Mouse (Mus musculus) liver, embryonic 16.5 days (tissue): ENCODE data around the gene Sp2. TPM values are rescaled to one million over a fixed set of nuclear protein-coding genes. Genes with fewer than 3 reads are reported as not detected.
A peak's percentile ranks its signal among the peaks of the same experiment; 100 is the strongest.

Experiments
- ATAC-seq: fragments of 200-750 bp; cut with Nextera tagmentation; 2 replicates; pipeline ENCODE4 v1.8.0; 2017; ENCODE audit warnings: low read depth, mild to moderate bottlenecking, moderate number of reproducible peaks, moderate library complexity
- H3K27ac ChIP-seq: fragments of 300-500 bp; sonication (generic); 2 replicates; pipeline ENCODE4 v1.5.1; 2014; ENCODE audit warnings: mild to moderate bottlenecking, low read length
- H3K27me3 ChIP-seq: fragments of 300-500 bp; sonication (generic); 2 replicates; pipeline ENCODE4 v1.6.1; 2014; ENCODE audit warnings: low read depth, low read length, mixed read lengths; ENCODE audit not compliant: control insufficient read depth, insufficient read depth
- H3K36me3 ChIP-seq: fragments of 300-500 bp; sonication (generic); 2 replicates; pipeline ENCODE4 v1.6.1; 2014; ENCODE audit warnings: mild to moderate bottlenecking; ENCODE audit not compliant: control insufficient read depth, insufficient read depth
- H3K4me1 ChIP-seq: fragments of 300-500 bp; sonication (generic); 2 replicates; pipeline ENCODE4 v1.6.1; 2014; ENCODE audit warnings: low read depth, low read length, mixed read lengths; ENCODE audit not compliant: control insufficient read depth
- H3K4me2 ChIP-seq: fragments of 300-500 bp; sonication (generic); 2 replicates; pipeline ENCODE4 v1.6.1; 2014; ENCODE audit warnings: low read depth, low read length, mixed read lengths
- H3K4me3 ChIP-seq: fragments of 300-500 bp; sonication (generic); 2 replicates; pipeline ENCODE4 v1.5.1; 2014; ENCODE audit warnings: low read depth, mild to moderate bottlenecking, low read length
- H3K9ac ChIP-seq: fragments of 300-500 bp; sonication (generic); 2 replicates; pipeline ENCODE4 v1.6.1; 2014; ENCODE audit warnings: low read depth, low read length
- H3K9me3 ChIP-seq: fragments of 300-500 bp; sonication (generic); replicated peaks from 2 replicates; pipeline ENCODE4 v1.6.1; 2016; ENCODE audit warnings: low read length; ENCODE audit not compliant: control insufficient read depth
- WGBS: fragments of 180-500 bp; shearing (Covaris S2); extraction: QIAGEN DNeasy Blood & Tissue Kit; methylation state at CpG from one replicate; pipeline ENCODE4 v1.1.7; 2014; ENCODE audit not compliant: insufficient replicate concordance; 5-methylcytosine and 5-hydroxymethylcytosine counted together
- polyA plus RNA-seq: library from polyadenylated mRNA; unstranded; fragments of >200 nt; fragmentation: Nextera tagmentation; extraction: Ambion mirVana; gene quantifications from 2 replicates; pipeline ENCODE4 v1.2.1, GENCODE M21; 2015

Gene Sp2
- polyA plus RNA-seq, 1 experiment from 2014 or later: 18.6 TPM

DNA sequence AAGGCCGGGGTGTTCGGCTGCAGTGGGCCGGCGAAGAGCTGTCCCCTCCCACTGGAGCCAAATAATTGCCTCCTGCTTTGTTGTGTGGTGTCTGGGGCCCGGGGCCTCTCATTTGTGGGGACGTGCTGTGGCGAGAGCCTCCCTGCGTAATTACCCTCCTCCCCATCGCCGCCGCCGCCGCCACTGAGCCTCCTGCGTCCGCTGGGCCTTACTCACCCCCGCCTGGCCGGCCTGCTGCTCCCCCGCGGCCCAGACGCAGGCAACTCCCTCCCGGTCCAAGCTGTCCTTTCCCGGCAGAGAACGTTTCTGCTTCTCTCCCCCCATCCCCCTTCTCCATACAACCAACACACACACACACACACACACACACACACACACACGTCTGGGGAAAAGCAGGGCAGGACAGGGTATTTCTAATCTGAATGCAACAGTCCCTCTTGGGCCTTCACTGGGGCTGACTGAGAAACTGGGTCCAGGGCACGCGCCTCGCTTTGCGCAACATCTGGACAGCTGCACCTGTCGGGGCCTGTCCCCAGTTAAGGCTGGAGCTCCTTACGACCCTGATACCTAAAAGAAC is 14.7 kb upstream of the Sp2 start:
- Histone ChIP-seq H3K27ac (no peak overlapping the region), H3K9ac (no peak overlapping the region), H3K4me1 (no peaks in the 10 kb centered on the region), H3K27me3 (peaks cover 35% of the 10 kb centered on the region), H3K4me3 (peak overlapping the region; percentile 34), H3K9me3 (no peaks in the 10 kb centered on the region), H3K4me2 (peak overlapping the region; percentile 44), H3K36me3 (no peaks in the 10 kb centered on the region)
- WGBS: 8% methylated on average over 30 of the region's 30 CpGs
- peak; percentile 66 for ATAC-seq

- no peak for ATAC-seq
- no peak overlapping the region for H3K9ac ChIP-seq
- no peaks in the 10 kb centered on the region for H3K4me1 ChIP-seq
- H3K27me3 ChIP-seq: peaks cover 35% of the 10 kb centered on the region
- no peaks in the 10 kb centered on the region for H3K36me3 ChIP-seq
- H3K4me2 ChIP-seq: peak overlapping the region; percentile 44
- H3K9me3 ChIP-seq: no peaks in the 10 kb centered on the region
- 22% methylated on average over 17 of the region's 17 CpGs for WGBS
- no peak overlapping the region for H3K27ac ChIP-seq
- H3K4me3 ChIP-seq: peak overlapping the region; percentile 34
Measured at GRCm38 (mm10) chr11:96996773-96997379, 14.1 kb upstream of the Sp2 start.

DNA sequence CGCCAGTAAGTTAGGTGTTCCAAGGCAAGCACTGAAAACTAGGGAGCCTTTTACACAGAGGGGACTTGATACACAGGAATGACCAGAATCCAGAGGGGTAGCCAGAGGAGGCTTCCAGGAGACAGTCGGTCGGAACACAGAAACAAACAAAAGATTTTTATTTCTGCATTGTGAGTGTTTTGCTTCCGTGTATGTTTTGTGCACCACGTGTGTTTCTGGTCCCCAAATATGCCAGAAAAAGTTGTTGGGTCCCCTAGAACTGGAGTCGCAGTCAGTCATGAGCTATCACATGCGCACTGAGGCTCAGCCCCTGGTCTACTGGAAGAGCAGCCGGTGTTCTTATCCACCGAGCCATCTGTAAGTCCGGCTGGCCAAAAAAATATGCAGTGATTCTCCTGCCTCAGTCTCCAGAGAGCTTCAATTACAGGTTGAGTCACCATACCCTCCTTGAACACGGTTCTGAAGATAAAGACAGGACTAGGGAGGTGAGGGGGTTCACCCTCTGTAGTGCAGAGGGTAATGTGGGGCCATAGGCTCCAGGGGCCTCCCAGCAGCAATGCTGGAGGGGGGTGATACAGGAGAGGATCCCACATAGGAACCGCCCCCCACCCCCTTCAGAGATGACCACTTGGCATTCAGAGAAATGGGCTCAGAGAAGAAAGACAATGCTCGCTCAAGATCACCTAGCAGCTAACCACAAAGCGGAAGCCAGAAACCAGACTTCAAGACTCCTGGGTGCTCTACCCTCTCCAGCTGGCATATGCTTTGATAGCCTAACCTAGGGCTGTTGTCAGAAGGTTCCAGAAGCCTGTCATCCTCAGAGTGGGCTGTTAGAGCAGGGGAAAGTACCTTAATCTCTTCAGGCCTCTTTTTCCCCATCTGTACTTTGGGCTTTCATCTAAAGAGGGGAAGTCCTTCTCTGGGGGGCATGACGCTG is 13.3 kb upstream of the Sp2 start:
- WGBS: 37% methylated on average over 15 of the region's 15 CpGs
- Histone ChIP-seq H3K36me3 (no peaks in the 10 kb centered on the region), H3K27me3 (peaks cover 35% of the 10 kb centered on the region), H3K4me3 (no peak overlapping the region), H3K9me3 (no peaks in the 10 kb centered on the region), H3K4me2 (no peak overlapping the region), H3K4me1 (no peaks in the 10 kb centered on the region), H3K27ac (no peak overlapping the region), H3K9ac (no peak overlapping the region)
- no peak for ATAC-seq

DNA sequence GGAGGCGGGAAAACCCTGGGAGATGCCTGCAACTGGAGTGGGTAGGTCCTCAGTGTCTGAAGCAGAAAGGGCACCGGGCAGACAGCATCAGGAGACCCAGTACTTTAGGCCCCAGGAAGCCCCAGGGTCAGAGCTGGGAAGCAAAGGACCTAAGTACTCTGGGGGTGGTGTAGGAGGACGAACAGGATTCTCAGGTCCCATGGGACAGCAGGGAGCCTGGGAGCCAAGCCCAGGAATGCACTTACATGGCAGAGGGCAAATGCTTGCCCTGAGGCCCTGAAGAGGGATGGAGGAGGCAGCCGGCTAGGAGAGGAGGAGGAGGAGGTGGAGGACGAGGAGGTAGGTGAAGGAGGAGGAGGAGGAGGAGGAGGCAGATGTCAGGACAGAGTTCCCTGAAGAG is 12.3 kb upstream of the Sp2 start:
- no peak overlapping the region for H3K9ac ChIP-seq
- H3K9me3 ChIP-seq: no peaks in the 10 kb centered on the region
- H3K27ac ChIP-seq: no peak overlapping the region
- WGBS: 34% methylated on average over 5 of the region's 5 CpGs
- no peak overlapping the region for H3K4me3 ChIP-seq
- H3K36me3 ChIP-seq: no peaks in the 10 kb centered on the region
- H3K4me2 ChIP-seq: no peak overlapping the region
- ATAC-seq: no peak
- H3K4me1 ChIP-seq: no peaks in the 10 kb centered on the region
- H3K27me3 ChIP-seq: peaks cover 32% of the 10 kb centered on the region

DNA sequence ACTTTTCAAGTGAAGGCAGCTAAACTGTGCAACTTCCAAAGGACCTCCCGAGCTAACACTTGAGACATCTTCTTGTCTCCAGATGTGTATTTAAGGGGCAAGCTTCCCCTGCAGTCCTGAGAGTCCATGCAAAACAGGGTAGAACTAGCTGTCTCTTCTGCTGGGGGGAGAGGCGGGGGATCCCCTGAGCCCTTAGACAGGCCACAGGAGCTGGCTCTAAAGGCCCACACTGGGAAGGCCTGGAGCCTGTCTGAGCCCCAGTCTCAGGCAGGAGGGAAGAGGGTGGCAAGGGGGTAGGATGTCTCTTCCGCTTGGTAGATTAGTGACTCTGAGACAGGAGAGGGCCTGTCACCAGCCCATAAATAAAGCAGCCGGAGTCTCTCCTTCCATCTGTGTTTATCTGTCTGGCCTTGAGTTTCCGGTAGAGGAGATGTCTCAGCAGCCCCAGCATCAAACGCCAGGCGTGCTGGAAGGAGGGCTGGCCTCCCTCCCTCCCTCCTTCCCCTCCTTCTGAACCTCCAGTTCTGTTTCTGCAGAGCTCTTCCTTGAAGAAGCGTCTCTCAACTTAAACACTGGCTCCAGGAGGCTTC is 10.1 kb upstream of the Sp2 start:
- Histone ChIP-seq H3K27me3 (peaks cover 29% of the 10 kb centered on the region), H3K4me1 (no peaks in the 10 kb centered on the region), H3K4me3 (no peak overlapping the region), H3K4me2 (no peak overlapping the region), H3K36me3 (no peaks in the 10 kb centered on the region), H3K9ac (no peak overlapping the region), H3K9me3 (no peaks in the 10 kb centered on the region), H3K27ac (no peak overlapping the region)
- 18% methylated on average over 8 of the region's 8 CpGs for WGBS
- ATAC-seq: no peak

- no peak overlapping the region for H3K27ac ChIP-seq
Measured at GRCm38 (mm10) chr11:96991501-96991900, 8.7 kb upstream of the Sp2 start.

DNA sequence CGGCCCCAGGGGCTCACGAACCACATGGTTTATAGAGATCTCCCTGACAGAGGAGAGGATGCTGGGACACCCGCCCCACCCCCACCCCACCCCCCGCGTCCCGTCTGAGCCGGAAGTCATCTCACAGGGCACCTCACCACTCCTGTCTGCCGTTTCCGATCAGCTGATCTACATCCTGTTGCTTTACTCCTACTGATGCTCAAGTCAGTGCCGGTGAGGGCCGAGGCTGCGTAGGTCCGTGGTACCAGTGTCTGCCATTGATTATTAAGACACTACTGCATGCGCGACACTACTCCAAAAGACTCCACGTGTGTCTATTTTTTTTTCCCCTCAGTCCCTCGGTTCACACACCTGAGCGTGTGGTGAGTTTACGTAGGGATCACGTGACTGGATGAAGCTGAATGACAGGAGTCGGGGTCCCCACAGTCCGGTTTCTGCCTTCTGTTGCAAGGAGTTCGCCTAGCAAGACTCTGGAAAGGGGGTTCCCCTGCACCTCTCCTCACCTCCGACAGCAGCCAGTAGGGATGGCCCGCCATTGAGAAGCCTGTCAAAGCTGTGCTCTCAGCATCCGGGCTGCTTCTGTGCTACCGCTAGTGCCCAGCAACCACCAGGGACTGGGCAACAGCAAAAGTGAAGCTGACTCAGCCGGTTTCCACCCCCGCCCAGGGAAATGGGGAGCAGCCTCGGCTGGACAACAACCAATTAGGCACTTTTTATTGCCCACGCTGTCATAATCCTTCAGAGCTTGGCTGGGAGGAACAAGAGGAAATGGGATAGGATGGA is 5.3 kb upstream of the Sp2 start:
- 5% methylated on average over 31 of the region's 31 CpGs for WGBS
- peaks cover 2% of the 10 kb centered on the region; the same call in 1 of the 2 replicates for H3K4me1 ChIP-seq
- ATAC-seq: peak; percentile 28; the same call in 1 of the 2 replicates
- H3K4me3 ChIP-seq: no peak overlapping the region
- H3K4me2 ChIP-seq: 0 out of 2 replicates have a peak overlapping the region, but pooled peaks have one; percentile 2
- H3K27me3 ChIP-seq: peaks cover 27% of the 10 kb centered on the region
- H3K9me3 ChIP-seq: no peaks in the 10 kb centered on the region
- no peak overlapping the region for H3K9ac ChIP-seq
- no peaks in the 10 kb centered on the region for H3K36me3 ChIP-seq
- H3K27ac ChIP-seq: no peak overlapping the region

More at GRCm38 (mm10) chr11:96991501-96991900, 8.7 kb upstream of the Sp2 start:
- 53% methylated on average over 5 of the region's 5 CpGs for WGBS
- Histone ChIP-seq H3K27me3 (peaks cover 27% of the 10 kb centered on the region), H3K9me3 (no peaks in the 10 kb centered on the region), H3K4me2 (no peak overlapping the region), H3K36me3 (no peaks in the 10 kb centered on the region), H3K4me3 (no peak overlapping the region), H3K9ac (no peak overlapping the region), H3K4me1 (peaks cover 2% of the 10 kb centered on the region; the same call in 1 of the 2 replicates)
- no peak for ATAC-seq

GRCm38 (mm10) chr11:96986463-96986862 is 3.7 kb upstream of the Sp2 start:
- 45% methylated on average over 3 of the region's 3 CpGs for WGBS
- no peaks in the 10 kb centered on the region for H3K9me3 ChIP-seq

More at GRCm38 (mm10) chr11:96986463-96986862, 3.7 kb upstream of the Sp2 start:
- Histone ChIP-seq H3K36me3 (no peaks in the 10 kb centered on the region), H3K27me3 (peaks cover 27% of the 10 kb centered on the region), H3K4me1 (peaks cover 2% of the 10 kb centered on the region; the same call in 1 of the 2 replicates), H3K9ac (no peak overlapping the region), H3K4me3 (no peak overlapping the region), H3K4me2 (no peak overlapping the region), H3K27ac (no peak overlapping the region)
- no peak for ATAC-seq
